Mouse (Mus musculus) intestine, embryonic 14.5 days (tissue): ENCODE measurements around the gene Nmnat2. TPM values are rescaled to one million over a fixed set of nuclear protein-coding genes. Genes with fewer than 3 reads are reported as not detected.
A peak's percentile ranks its signal among the peaks of the same experiment; 100 is the strongest.

ENCODE experiments used
- ATAC-seq: fragments of 200-750 bp; cut with Nextera tagmentation; replicated peaks from 2 replicates; pipeline ENCODE4 v1.8.0; 2017; ENCODE audit warnings: low read depth, moderate number of reproducible peaks, moderate TSS enrichment, moderate library complexity; ENCODE audit not compliant: low FRiP score, low TSS enrichment
- DNase-seq: peaks from one replicate; pipeline ENCODE4 v3.0.0-alpha.2; 2018; ENCODE audit warnings: low spot score
- H3K27ac ChIP-seq: fragments of 300-500 bp; sonication (generic); 2 replicates; pipeline ENCODE4 v1.5.1; 2014; ENCODE audit warnings: low read depth, mild to moderate bottlenecking, control low read depth
- H3K27me3 ChIP-seq: fragments of 300-500 bp; sonication (generic); replicated peaks from 2 replicates; pipeline ENCODE4 v1.6.1; 2014; ENCODE audit warnings: low read length, control low read depth; ENCODE audit not compliant: control insufficient read depth, insufficient read depth
- H3K36me3 ChIP-seq: fragments of 300-500 bp; sonication (generic); 2 replicates; pipeline ENCODE4 v1.6.1; 2014; ENCODE audit warnings: low read length, control low read depth; ENCODE audit not compliant: control insufficient read depth, insufficient read depth
- H3K4me1 ChIP-seq: fragments of 300-500 bp; sonication (generic); replicated peaks from 2 replicates; pipeline ENCODE4 v1.6.1; 2014; ENCODE audit warnings: low read length, control low read depth, mixed read lengths; ENCODE audit not compliant: control insufficient read depth, insufficient read depth
- H3K4me2 ChIP-seq: fragments of 300-500 bp; sonication (generic); 2 replicates; pipeline ENCODE4 v1.6.1; 2014; ENCODE audit warnings: low read length
- H3K4me3 ChIP-seq: fragments of 300-500 bp; sonication (generic); 2 replicates; pipeline ENCODE4 v1.5.1; 2014; ENCODE audit warnings: low read depth, low read length, control low read depth, mixed read lengths
- H3K9ac ChIP-seq: fragments of 300-500 bp; sonication (generic); 2 replicates; pipeline ENCODE4 v1.6.1; 2014; ENCODE audit warnings: mild to moderate bottlenecking, low read length
- H3K9me3 ChIP-seq: fragments of 300-500 bp; sonication (generic); 2 replicates; pipeline ENCODE4 v1.6.1; 2016; ENCODE audit warnings: low read length, control low read depth; ENCODE audit not compliant: control insufficient read depth
- WGBS: fragments of 180-500 bp; shearing (Covaris S2); extraction: QIAGEN DNeasy Blood & Tissue Kit; methylation state at CpG from one replicate; pipeline ENCODE4 v1.1.7; 2014; 5-methylcytosine and 5-hydroxymethylcytosine counted together
- polyA plus RNA-seq: library from polyadenylated mRNA; unstranded; fragments of >200 nt; fragmentation: Nextera tagmentation; extraction: Ambion mirVana; gene quantifications from 2 replicates; pipeline ENCODE4 v1.2.1, GENCODE M21; 2014

Gene Nmnat2
- polyA plus RNA-seq, 1 experiment from 2014 or later = 3.5 TPM

- no peak overlapping the region for H3K9ac ChIP-seq
- WGBS = 71% methylated on average over 5 of the region's 5 CpGs
- no peak overlapping the region for H3K27ac ChIP-seq
- DNase-seq (no peak), ATAC-seq (no peak)
- H3K36me3 ChIP-seq = no peaks in the 10 kb centered on the region
- no peaks in the 10 kb centered on the region for H3K27me3 ChIP-seq
- no peak overlapping the region for H3K4me3 ChIP-seq
- H3K4me2 ChIP-seq = no peak overlapping the region
- H3K4me1 ChIP-seq = peaks cover 9% of the 10 kb centered on the region; the same call in 1 of the 2 replicates
- H3K9me3 ChIP-seq = no peaks in the 10 kb centered on the region
Observed at GRCm38 (mm10) chr1:153093172-153093571, 138.4 kb downstream of the Nmnat2 start.

DNA sequence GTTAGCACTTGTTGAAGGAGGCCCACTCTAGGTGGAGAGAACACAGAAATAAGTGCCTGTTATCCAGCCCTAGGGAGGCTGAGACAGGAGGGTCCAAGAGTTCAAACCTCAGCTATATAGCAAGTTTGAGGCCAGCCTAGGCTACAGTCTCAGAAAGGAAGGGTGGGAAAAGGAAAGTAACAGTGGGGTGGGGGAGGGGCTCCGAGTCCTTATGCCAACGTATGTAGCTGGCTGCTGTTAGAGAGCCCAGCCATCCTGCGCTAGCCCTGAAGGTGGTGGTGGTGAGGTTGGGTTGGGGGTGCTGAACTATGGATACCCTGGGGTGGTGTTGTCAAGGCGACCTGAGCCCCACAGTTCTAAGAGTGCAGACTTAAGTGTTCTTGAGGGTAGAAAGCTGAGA lies 138.8 kb downstream of the Nmnat2 start:
- Histone ChIP-seq H3K27me3 (no peaks in the 10 kb centered on the region), H3K4me1 (peaks cover 9% of the 10 kb centered on the region; the same call in 1 of the 2 replicates), H3K9ac (no peak overlapping the region), H3K9me3 (no peaks in the 10 kb centered on the region), H3K4me3 (no peak overlapping the region), H3K36me3 (no peaks in the 10 kb centered on the region), H3K27ac (no peak overlapping the region), H3K4me2 (no peak overlapping the region)
- WGBS = 71% methylated on average over 4 of the region's 4 CpGs
- ATAC-seq (no peak), DNase-seq (no peak)

- Histone ChIP-seq H3K4me3 (no peak overlapping the region), H3K4me1 (peaks cover 9% of the 10 kb centered on the region; the same call in 1 of the 2 replicates), H3K27me3 (no peaks in the 10 kb centered on the region), H3K27ac (no peak overlapping the region), H3K9me3 (no peaks in the 10 kb centered on the region), H3K9ac (no peak overlapping the region), H3K4me2 (no peak overlapping the region), H3K36me3 (no peaks in the 10 kb centered on the region)
- no peak for ATAC-seq
- WGBS = 54% methylated on average over 12 of the region's 12 CpGs
- no peak for DNase-seq
Observed at GRCm38 (mm10) chr1:153094226-153095076, 139.7 kb downstream of the Nmnat2 start.

- 69% methylated on average over 6 of the region's 6 CpGs for WGBS
- Histone ChIP-seq H3K27me3 (no peaks in the 10 kb centered on the region), H3K27ac (no peak overlapping the region), H3K36me3 (no peaks in the 10 kb centered on the region), H3K9me3 (no peaks in the 10 kb centered on the region), H3K4me1 (peaks cover 9% of the 10 kb centered on the region; the same call in 1 of the 2 replicates), H3K4me3 (no peak overlapping the region), H3K9ac (no peak overlapping the region), H3K4me2 (no peak overlapping the region)
- ATAC-seq = no peak
- DNase-seq = no peak
Observed at GRCm38 (mm10) chr1:153095328-153095727, 140.5 kb downstream of the Nmnat2 start.

- H3K4me1 ChIP-seq = peaks cover 9% of the 10 kb centered on the region; the same call in 1 of the 2 replicates
- no peak for ATAC-seq
- no peak overlapping the region for H3K9ac ChIP-seq
- H3K27ac ChIP-seq = no peak overlapping the region
- no peak overlapping the region for H3K4me3 ChIP-seq
- DNase-seq = no peak
- WGBS = 27% methylated on average over 16 of the region's 16 CpGs
- no peaks in the 10 kb centered on the region for H3K36me3 ChIP-seq
- no peak overlapping the region for H3K4me2 ChIP-seq
- H3K27me3 ChIP-seq = no peaks in the 10 kb centered on the region
- no peaks in the 10 kb centered on the region for H3K9me3 ChIP-seq
Observed at GRCm38 (mm10) chr1:153095826-153096727, 141.3 kb downstream of the Nmnat2 start.

DNA sequence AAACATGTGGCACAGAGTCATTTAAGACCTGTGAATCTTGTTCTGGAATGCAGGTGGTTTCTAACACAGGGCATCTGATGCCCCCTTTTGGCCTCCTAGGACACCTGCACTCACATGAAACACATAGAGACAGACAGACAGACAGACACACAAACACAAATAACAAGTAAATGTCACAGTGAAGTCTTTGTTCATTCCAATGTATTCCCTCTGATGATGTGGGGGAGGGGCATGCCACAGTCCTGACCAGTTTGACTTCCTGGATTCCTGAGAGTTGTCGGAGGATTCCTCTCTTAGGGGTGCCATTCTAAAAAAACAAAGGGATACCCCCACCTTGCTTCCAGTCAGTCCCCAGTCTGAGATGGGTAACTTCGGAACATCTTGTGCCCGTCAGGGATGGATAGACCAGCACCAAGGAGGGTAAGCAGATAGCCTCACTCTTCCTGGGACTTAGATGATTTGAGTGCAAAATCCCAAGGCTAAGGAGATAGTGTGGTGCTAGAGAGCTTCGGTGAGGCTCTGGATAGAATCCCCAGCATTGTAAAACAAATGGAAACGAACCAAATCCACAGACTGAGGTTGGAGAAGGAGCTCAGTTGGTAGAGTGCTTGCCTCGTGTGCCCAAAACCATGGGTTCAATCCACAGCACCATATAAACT lies 142.4 kb downstream of the Nmnat2 start:
- WGBS = 92% methylated on average over 6 of the region's 6 CpGs
- ATAC-seq (no peak), DNase-seq (no peak)
- H3K36me3 ChIP-seq = no peaks in the 10 kb centered on the region
- 0 out of 2 replicates have a peak, but pooled peaks cover 4% of the 10 kb centered on the region for H3K4me1 ChIP-seq
- H3K4me2 ChIP-seq = no peak overlapping the region
- H3K27me3 ChIP-seq = no peaks in the 10 kb centered on the region
- H3K9ac ChIP-seq = no peak overlapping the region
- H3K4me3 ChIP-seq = no peak overlapping the region
- H3K9me3 ChIP-seq = no peaks in the 10 kb centered on the region
- H3K27ac ChIP-seq = no peak overlapping the region

- no peaks in the 10 kb centered on the region for H3K36me3 ChIP-seq
- no peak overlapping the region for H3K9ac ChIP-seq
- H3K9me3 ChIP-seq = no peaks in the 10 kb centered on the region
- ATAC-seq (no peak), DNase-seq (no peak)
- no peak overlapping the region for H3K4me2 ChIP-seq
- no peak overlapping the region for H3K4me3 ChIP-seq
- H3K27me3 ChIP-seq = no peaks in the 10 kb centered on the region
- 0 out of 2 replicates have a peak, but pooled peaks cover 4% of the 10 kb centered on the region for H3K4me1 ChIP-seq
- no peak overlapping the region for H3K27ac ChIP-seq
- WGBS = 50% methylated on average over 11 of the region's 11 CpGs
Observed at GRCm38 (mm10) chr1:153098586-153098985, 143.8 kb downstream of the Nmnat2 start.

- ATAC-seq = no peak
- Histone ChIP-seq H3K4me1 (peaks cover 4% of the 10 kb centered on the region; the same call in 1 of the 2 replicates), H3K9me3 (no peaks in the 10 kb centered on the region), H3K27ac (peak overlapping the region; percentile 51), H3K9ac (no peak overlapping the region), H3K4me3 (no peak overlapping the region), H3K4me2 (peak overlapping the region; percentile 13; the same call in 1 of the 2 replicates), H3K27me3 (no peaks in the 10 kb centered on the region), H3K36me3 (no peaks in the 10 kb centered on the region)
- DNase-seq = peak; percentile 54
- 21% methylated on average over 9 of the region's 9 CpGs for WGBS
Observed at GRCm38 (mm10) chr1:153100912-153101311, 146.1 kb downstream of the Nmnat2 start.
